Mouse (Mus musculus): Measurements from ENCODE around the gene Acad8.
A peak's percentile ranks its signal among the peaks of the same experiment; 100 is the strongest.

DNA sequence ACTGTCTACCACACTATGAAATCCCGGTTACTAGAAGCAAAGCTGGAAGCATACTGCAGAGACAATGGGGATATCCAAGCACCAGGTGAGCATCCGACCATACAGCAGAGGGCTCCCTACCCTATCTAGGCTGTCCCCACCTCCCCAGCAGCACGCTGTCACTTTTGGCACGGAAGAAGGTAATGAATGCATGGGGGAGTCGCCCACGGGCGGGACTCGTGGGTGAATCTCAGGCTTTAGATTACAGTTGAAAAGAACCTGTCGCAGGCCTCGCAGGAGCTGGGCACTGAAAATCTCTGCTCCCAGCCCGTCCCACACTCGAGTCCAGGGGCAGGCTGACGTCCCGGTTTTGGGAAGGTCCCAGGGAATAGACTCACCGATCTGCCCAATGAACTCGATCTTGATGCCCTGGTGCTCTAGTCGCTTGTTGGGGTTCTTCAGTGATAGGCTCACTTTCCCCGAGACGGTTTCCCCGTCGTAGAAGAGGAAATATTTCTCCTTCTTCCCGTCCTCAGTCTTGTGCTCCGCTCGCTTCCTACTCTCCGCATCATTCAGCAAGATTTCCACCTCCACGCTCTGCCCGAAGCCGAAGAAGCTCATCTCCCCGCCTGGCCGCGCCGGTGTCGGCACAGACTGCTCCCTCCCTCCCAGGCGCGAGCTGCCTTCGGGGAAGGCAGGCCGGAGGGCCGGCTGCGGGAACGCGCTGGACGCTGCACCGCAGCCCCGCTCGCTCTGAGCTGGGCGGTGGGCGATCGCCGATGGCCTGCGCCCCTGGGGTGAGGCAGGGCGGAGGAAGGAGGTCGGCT lies 29.9 kb upstream of the Acad8 start:
- TF ChIP-seq CTCF (IDR thresholded peaks at IDR 0.05; ENCODE audit: borderline replicate concordance, control insufficient read depth, extremely low read depth, insufficient read depth, low read length, poor library complexity): 0 out of 2 replicates have a peak, but pooled peaks have one; percentile 24
- TF ChIP-seq POLR2A (IDR thresholded peaks at IDR 0.05; ENCODE audit: control insufficient read depth, extremely low read depth, insufficient read depth, low read length, poor library complexity): no peak

Measured in thymus, adult 2 months (tissue).